Mouse (Mus musculus) cerebellum, adult 11-12 months (tissue): ENCODE data around the gene Maml3.

Source experiments
- DNase-seq: peaks from one replicate; pipeline ENCODE4 v3.0.0; 2022

The Maml3 gene

DNA sequence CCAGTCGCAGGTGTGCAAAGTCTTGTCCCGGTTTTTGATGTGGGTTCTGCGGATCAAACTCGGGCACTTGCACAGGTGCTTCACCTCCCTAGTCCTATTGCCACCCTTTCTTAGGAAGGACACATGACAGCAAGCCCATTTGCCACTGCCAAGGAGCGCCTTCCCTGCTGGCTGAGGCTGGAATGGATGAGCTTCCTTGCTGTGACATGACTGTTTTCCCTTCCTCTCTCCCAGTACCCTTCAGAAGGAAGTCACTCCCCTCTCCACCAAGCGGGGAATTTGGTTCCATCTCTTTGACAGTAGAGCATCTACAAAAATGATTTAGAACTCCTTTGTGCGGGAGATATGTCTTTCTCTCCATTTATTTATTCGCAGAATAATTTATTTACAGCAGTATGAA, 155.2 kb downstream of the Maml3 start:
- no peak for DNase-seq

DNA sequence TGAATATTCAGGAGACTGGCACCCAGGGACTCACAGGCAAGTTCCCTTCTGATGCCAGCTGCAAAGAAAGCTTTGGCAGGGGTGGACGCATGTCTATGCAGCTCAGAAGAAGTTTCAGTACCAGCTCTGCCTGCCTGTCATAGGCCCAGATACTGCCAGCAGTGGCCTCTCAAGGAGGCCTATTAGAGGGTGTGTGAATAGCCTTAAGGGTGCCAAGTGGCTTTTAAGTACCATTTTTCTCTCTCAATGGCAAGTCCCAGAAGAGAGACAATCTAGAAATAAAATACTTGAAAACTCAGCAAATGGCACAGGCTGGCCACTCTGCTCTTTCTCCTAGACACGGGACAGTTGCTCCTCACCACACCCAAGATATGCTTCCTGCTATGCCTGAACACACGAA, 157.7 kb downstream of the Maml3 start:
- no peak for DNase-seq

DNA sequence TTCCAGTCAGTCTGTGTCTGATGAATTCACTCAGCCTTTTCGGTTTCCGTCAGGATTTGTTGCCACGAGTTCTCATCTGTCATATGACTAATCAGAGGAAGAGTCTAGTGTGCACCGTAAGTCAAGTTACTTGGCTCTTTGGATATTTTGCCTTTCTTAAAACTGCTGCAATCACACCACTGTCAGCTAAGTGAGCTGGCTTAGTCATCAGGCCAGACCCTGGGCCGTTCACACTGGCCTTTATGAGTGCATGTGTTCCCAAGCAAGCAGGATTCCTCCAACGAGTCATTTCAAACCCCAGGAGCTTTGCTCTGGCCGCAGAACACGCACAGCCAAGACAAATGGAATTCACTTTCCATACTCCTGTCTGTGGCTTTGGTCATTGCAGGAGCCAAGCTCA, 161.2 kb downstream of the Maml3 start:
- no peak for DNase-seq

DNA sequence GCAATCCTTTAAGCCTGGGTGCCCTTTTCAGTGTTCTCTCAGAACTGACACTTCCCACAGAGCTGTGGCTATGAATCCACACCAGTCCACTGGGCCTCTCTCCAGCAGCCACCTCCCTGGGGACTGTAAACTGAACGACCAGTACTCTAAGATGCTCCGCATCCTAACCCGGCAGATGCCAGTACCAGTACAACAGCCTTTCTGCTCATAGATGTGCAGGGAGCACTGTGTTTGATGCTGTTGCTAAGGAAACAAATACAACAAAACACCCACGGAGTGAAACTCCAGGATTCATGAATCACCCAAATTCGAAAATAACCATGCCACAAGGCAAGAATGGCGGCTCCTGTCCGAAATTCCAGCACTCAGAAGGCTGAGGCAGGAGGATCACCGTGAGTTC, 163.1 kb downstream of the Maml3 start:
- no peak for DNase-seq

DNA sequence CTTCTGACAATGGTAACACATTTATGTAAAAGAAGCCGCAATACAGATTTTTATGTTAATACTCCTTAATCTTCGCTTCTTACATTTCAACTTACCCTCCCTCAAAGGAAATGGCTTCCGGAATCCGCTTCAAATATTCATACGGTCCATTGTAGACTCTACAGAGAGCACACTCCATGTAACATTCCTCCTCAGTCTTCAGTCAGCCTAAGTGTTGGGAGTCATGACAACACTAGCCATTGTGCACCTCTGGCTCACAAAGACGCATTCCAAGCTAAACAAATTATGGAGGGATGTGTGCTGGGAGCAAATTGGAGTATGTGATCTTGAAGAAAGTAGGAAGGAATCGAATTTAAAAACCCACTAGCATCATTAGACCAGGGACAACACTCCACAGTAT, 165.0 kb downstream of the Maml3 start:
- DNase-seq: no peak

DNA sequence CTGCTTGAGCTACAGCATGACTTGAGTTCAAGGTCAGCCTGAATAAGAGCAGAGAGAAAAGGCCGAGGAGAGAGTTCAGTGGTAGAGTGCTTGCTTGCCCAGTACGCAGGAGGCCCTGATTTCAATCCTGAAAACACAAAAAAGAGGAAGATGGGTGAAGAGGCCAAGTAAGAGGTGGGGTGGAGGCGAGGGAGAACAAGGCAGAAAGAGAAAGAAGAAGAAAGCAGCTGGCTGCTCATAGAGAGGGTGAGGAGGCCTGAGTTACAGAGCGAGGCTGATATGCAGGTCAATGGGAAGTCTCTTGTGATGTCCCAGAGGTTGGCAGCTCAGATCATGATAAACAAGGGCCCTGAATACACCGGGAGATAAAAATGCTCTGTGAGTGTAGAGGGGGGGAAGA, 165.8 kb downstream of the Maml3 start:
- DNase-seq: no peak

DNA sequence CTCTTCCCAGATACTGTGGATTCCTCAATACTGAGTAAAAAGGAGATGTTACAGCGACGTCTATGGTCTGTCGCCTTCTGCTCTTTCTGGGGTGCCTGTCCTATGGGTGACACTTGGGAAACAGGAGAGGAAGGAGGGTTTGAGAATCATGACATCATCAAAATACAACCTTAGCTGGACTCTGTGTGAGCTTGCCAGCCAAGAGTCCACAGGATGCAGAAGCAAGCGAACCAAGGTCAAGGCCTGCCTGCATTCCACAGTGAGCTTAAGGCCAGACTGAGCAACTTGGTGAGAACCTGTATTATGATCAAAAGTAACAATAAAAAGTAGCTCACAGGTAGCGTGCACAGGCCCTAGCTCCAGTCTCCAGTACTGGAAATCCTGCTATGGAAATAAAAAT, 167.7 kb downstream of the Maml3 start:
- no peak for DNase-seq

DNA sequence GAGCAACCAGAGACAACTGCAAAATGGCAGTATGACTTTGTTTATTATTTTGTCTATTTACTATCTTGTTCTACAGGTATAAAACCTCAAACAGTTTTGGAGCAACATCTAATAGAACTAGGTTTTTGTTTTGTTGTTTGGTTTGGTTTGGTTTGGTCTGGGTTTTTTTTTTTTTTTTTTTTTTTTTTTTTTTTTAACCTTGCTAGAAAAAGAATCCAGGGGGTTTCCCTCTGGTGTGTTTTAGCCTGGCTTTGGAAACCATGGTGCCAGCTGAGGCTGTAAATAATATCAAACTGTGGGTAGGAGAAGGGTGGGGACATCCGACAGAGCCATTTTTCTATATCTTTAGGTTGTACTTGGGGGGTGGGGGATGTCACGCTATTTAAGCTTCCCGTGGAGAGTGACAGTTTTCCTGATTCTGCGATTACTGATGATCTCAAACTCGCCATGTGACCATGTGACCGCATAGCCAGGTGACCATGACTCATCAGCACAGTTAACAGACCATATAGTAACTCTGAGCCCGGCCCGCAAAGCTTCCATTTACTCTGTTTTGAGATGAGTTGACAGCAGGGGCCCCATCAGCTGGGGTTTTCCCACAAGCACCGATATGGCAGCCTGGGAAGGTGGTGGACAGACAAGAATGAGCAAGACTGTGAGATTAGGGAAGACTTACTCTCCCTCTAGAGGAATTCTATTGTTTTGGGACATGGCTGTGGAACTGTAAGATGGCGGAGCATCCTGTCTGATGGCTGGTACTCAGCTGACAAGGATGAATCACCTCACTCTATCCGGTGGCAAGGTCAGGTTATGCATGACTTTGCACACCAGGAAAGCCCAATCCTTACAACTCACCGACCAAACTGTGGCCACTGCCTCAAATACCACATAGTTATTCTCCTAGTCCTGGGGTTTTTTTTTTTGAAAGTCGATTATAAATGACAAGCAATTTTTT, 170.1 kb downstream of the Maml3 start:
- DNase-seq: no peak

DNA sequence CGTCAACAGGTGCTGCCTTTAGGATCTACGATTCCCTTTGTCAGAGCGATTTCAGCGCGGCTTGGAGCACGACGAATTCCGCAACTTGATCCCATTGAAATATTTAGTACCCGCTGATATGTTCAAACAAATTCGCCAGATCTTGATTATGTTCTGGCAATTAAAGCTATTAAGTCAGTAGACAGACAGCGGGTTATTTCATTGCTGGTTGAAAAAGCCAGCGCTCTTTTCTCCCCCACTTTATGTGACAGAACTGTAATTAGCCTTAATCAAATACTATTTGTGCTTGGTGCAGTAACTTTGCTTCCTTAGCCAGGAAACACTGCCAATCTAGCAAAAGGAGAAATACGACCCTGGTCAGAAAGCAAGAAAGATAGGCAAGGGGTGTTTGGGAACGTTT, 176.7 kb downstream of the Maml3 start:
- no peak for DNase-seq

DNA sequence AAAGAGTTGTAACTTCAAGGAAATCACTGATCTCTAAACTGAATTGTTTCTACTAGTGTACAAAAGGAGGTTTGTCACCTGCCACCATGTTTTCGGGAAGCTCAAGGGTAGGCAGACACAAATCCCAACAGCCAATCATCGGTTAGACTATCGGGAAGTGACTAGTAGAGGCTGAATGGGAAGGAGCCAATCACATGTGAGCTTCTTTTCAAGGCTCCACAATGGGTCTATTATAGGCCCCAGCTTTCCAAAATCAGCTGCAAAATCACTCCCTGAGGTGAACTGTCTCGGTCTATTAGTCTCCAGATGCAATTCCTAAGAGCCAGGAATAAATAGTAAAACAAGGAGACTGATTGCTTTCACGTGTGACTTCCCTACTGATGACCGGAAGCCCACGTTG, 177.3 kb downstream of the Maml3 start:
- no peak for DNase-seq

DNA sequence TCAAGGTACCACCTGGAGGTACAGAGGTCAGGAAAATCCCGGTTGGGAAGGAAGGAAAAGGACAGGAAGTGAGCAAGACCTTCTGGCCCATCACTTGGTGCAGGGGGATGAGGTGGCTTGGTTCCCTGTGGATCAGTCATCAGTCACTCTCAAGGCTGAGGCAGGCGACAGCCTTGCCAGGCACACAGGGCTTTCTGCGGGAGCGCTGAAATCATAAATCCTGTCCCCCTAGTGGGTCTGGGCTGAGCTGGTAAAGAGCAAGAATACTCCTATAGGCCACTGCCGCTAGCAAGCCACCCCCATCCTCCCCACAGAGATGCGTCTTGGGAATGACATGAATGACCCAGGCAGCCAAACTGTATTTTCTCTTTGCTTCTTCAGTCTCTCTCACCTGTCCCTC, 177.8 kb downstream of the Maml3 start:
- no peak for DNase-seq

DNA sequence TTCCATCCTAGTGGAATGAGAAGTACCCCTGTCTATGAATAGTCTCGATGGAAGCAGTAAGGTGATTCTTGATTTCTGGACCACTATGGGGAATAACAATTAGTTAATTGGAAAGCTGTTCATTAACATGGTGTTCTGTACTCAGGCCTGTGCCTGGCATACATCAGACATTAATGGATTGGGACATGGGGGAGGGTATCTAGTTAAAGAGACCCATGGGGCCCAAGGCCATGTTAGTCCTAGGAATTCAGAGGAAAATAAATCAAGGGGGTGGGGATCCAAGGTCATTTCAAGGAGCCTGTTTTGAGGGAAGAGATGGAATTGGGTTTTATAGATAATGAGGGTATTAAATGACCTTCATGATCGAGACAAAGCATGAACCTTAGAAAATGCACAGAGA, 179.1 kb downstream of the Maml3 start:
- DNase-seq: no peak

DNA sequence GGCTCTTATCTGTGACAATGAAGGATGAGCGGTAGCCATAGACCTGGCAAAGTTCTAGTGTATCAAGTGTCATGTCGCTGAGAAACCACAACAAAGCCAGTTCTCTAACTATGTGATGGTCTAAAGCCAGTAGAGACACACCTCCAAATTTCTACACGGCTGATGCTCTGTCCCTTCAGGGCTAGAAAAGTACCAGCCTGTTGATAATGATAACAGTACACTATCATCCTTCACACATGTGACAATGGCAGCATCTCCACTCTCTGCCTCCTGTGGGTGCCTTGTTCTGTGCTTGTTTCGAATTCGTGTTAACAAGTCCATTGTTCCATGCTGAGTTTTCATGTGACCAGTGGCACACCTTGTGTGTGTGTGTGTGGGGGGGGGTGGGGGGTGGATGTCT, 180.2 kb downstream of the Maml3 start:
- DNase-seq: no peak

DNA sequence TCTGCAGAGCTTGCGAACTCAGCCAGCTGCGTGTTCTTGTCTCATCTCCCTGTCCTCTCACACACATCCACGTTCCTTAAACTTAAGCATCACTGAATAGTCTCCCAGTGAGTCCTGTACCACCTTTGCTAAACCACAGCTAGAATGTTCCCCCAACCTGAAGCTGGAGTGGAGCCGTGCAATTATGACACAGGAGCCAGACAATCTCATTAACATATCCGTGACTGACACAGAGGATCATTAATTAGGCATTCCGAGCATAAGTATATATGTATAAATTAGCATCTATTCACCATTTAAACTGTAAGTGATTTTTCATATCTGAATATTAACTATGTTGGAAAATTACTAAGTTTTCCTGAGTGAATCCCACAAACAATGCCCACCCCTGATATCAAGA, 181.1 kb downstream of the Maml3 start:
- DNase-seq: no peak

DNA sequence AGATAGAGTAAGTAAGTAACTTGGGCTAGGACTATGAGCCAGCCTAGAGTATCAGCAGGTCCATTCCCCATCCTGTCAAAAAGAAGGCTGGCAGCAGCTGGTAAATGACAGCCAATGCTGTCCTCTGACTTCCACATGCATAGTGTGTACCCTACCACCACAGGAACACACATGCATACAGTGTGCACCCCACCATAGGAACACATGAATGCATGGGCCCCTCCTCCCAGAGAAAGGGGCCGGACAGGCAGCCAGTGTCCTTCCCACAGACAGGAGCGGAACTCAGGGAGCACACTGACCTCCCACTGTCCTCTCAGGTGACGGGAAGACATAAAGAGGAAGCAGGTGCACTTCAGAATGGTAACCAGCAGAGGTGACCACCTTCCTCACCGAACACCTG, 188.0 kb downstream of the Maml3 start:
- no peak for DNase-seq

DNA sequence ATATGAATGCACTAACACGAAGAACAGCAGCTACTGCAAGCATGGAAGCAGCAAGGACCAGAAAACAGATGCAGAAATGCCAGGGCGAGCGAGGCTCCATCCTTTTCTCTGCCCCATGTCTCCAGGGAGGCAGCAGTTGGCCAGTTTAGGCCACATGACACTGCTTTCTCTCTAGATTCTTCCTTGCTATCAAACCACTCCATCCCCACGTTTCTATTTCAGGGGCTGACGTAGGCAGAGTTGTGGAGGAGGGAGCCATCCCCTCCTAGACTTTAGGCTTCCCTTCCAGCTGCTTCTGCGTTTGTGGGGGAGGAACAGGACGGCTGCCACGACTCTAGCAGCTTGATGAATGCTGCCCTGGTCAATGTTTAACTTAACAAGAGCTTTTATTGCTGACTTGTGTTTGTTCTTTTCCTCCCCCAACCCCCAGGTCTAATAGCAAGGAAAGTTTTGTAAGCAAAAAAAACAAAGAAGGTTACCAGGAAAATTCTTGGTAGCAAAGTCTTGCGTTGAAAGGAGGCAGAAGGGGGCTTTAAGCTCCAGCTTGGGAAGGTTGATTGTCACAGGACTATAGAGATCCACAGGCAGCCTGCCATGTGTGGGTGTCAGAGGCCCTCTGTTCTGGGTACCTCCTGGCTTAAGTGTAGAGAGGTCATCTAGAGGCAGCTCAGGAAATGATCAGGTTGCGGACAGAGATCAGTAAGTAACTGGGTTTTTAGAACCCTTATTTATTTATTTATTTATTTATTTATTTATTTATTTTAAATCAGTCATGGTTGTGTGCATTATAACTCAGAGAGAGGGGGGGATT, 188.6 kb downstream of the Maml3 start:
- DNase-seq: no peak

DNA sequence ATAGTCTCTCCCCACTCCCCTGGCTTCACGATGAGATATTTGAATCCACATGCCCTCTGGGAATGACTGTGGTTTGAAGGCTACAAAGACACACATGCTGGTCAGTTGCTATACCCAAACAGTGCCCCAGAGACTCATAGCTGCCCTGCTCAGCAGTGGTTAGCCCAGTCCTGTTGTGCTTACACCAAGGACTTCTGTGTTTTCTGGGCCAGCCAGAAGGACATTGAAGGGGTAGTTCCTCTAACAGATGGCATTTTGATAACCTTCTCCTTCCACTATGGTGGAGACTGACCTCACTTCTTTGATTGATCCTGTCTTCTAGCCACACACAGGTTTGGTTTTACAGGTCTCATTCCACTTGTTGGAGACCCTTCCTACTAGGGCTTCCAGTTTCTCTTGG, 189.5 kb downstream of the Maml3 start:
- no peak for DNase-seq

DNA sequence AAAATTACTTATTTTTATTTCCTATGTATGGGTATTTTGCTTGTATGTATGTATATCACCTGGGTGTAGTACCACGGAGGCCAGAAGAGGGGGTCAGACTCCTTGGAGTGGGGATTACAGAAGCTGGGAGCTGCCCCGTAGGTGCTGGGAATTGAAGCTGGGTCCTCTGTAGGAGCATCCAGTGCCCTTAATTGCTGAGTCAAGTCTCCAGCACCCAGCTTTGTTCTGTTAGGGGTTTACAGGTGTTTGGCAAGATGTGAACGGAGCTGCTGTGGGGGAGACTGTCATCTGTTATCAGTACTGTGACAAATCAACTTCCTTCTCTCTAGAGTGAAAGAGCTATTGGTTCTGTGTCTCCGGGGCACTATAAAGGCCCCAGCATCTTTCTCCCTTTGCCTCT, 190.0 kb downstream of the Maml3 start:
- DNase-seq: no peak

DNA sequence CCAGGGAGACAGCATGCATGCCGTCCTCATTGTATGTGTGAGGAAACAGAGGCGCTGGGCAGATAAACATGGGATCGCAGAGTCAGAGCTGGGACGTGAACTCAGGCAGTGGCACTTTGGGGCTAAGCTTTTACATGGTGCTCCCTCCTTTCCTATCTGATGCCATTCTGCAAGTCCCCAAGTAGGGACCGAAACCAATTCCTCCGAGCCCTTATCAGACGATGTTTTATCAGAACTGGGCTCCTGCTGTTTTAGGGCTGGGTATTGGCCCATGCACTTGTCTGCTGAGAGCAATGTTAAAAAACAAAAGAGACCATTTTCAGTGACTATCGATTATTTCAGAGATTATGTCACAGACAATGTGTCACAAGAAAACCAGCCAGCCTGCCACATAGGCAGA, 191.4 kb downstream of the Maml3 start:
- DNase-seq: no peak

DNA sequence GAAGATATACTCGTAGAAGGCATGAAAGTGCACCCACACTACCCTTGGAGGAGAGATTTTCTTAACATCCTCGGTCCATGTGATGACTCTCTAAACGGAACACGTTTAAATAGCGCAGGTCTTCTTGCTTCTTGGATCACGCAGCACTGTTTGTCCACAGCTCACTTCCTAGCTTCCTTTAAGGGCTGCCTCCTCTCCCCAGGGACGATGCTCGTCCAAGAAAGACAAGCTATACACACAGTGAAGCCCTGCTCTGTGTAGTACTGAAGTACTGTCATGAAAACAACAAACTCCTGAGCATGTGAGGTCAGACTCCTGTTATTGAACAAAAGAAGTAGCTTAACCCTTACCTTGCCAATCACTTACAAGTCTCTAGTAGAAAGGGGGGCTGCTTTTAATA, 192.7 kb downstream of the Maml3 start:
- no peak for DNase-seq

DNA sequence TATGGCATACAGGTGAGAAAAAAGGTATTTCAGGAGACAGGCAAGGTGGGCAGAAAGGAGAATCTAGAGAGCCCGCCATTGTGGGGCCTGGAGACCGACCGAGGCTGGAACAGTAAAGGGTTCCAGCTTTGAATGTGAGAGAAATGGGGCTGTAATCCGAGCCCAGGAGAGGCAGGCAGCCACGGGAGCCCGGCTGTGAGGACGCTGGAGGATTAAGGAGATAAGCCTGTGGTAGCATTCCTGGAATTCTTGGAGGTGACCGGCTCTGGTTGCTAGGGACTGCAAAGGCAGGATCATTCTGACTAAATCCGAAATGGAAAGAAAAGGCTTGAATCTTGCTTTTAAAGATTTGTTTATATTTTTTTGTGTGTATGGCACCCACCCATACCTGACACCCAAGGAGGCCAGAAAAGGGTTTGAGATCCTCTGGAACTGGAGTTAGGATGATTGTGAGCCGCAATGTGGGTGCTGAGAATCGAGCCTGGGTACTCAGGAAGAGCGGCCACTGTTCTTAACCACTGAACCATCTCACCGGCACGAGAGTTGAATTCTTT, 196.4 kb downstream of the Maml3 start:
- DNase-seq: no peak

DNA sequence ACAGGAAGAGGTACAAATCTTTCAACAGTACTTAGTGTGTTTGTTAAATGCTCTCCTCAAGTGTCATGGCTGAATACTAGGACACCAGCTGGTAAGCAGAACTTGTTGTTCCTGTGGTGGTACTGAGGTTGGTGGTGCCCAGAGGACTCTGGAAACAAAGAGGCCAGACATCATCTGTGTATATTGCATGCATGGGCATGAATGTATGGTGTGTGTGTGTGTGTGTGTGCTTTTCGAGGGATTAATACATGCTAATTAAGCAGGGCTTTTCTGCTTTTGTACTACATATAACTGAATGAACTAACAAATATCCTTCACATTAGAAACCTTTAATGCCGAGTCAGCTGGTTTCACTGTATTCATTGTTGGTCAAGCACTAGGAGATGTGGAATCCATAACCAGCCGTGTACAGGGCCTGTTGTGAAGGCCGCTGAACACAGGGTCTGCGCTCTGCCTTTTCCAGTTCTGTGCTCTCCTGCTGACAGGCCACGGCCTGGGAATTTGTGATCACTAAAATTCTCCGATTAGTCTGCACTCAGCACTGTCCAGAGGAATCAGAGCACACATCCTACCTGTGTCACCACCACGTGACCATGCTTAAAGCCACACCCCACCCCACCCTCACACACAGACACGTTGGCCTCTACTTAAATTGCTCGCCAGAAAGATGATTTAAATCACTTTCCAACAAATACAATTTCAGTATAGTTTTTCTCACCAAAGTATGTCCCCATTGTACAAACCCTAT, 197.6 kb downstream of the Maml3 start:
- DNase-seq: no peak

DNA sequence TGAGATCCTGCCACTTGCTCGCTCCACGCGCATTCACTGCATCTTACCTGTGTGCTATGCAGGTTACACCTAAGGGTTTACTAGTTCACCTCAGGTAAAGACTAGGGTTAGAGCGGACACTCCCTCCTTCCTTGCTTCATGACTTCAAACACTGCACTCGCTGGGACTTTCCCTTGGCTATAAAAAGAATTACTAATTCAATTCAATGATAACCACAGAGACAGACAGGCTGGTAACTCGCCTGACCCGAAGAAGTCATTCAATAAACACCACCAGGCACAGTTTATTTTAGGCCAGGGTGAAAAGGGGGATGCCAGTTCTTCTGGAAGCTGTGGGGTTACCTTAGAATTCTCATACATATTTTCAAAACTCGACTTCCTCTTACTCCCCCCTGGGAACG, 199.0 kb downstream of the Maml3 start:
- no peak for DNase-seq
